Mouse (Mus musculus): ENCODE measurements around the gene Gpr19. TPM values are rescaled to one million over a fixed set of nuclear protein-coding genes. Genes with fewer than 3 reads are reported as not detected.

The Gpr19 gene
- polyA plus RNA-seq, 1 experiment from 2014 or later: 35.9 TPM

GRCm38 (mm10) chr6:134932486-134933206 lies 34.3 kb upstream of the Gpr19 start:
- no peak overlapping the region for H3K27ac ChIP-seq (ENCODE audit: low read depth, low read length)
- no peaks in the 10 kb centered on the region for H3K36me3 ChIP-seq (ENCODE audit: control insufficient read depth, insufficient read depth, low read length)
- ATAC-seq (ENCODE audit: low read depth): no peak
- 78% methylated on average over 12 of the region's 12 CpGs for WGBS
- peaks cover under 1% of the 10 kb centered on the region; the same call in 1 of the 2 replicates for H3K4me1 ChIP-seq (ENCODE audit: control insufficient read depth, insufficient read depth, low read length)
- no peak overlapping the region for H3K4me3 ChIP-seq (ENCODE audit: low read depth, low read length)
- no peak overlapping the region for H3K9ac ChIP-seq (replicated peaks; ENCODE audit: low read depth, low read length)
- H3K9me3 ChIP-seq (ENCODE audit: control insufficient read depth, low read length): no peaks in the 10 kb centered on the region
- H3K27me3 ChIP-seq (ENCODE audit: control insufficient read depth, insufficient read depth, low read length): no peaks in the 10 kb centered on the region
- H3K4me2 ChIP-seq (ENCODE audit: low read depth, low read length): no peak overlapping the region; the same call in 1 of the 2 replicates

- WGBS: 82% methylated on average over 3 of the region's 3 CpGs
- no peaks in the 10 kb centered on the region for H3K27me3 ChIP-seq (ENCODE audit: control insufficient read depth, insufficient read depth, low read length)
- H3K9ac ChIP-seq (replicated peaks; ENCODE audit: low read depth, low read length): no peak overlapping the region
- H3K4me1 ChIP-seq (ENCODE audit: control insufficient read depth, insufficient read depth, low read length): peaks cover 8% of the 10 kb centered on the region
- H3K36me3 ChIP-seq (ENCODE audit: control insufficient read depth, insufficient read depth, low read length): no peaks in the 10 kb centered on the region
- no peak overlapping the region for H3K4me3 ChIP-seq (ENCODE audit: low read depth, low read length)
- H3K27ac ChIP-seq (ENCODE audit: low read depth, low read length): no peak overlapping the region
- H3K4me2 ChIP-seq (ENCODE audit: low read depth, low read length): no peak overlapping the region
- ATAC-seq (ENCODE audit: low read depth): no peak
- H3K9me3 ChIP-seq (ENCODE audit: control insufficient read depth, low read length): no peaks in the 10 kb centered on the region
These were observed 32.8 kb upstream of the Gpr19 start for GRCm38 (mm10) chr6:134931146-134931545.

GRCm38 (mm10) chr6:134930383-134930782 lies 32.0 kb upstream of the Gpr19 start:
- Histone ChIP-seq H3K9me3 (ENCODE audit: control insufficient read depth, low read length) (no peaks in the 10 kb centered on the region), H3K4me3 (ENCODE audit: low read depth, low read length) (no peak overlapping the region), H3K4me1 (ENCODE audit: control insufficient read depth, insufficient read depth, low read length) (peaks cover 8% of the 10 kb centered on the region), H3K9ac (replicated peaks; ENCODE audit: low read depth, low read length) (no peak overlapping the region), H3K27ac (ENCODE audit: low read depth, low read length) (no peak overlapping the region), H3K36me3 (ENCODE audit: control insufficient read depth, insufficient read depth, low read length) (no peaks in the 10 kb centered on the region), H3K27me3 (ENCODE audit: control insufficient read depth, insufficient read depth, low read length) (no peaks in the 10 kb centered on the region), H3K4me2 (ENCODE audit: low read depth, low read length) (no peak overlapping the region; the same call in 1 of the 2 replicates)
- no peak for ATAC-seq (ENCODE audit: low read depth)
- 71% methylated on average over 7 of the region's 7 CpGs for WGBS

- H3K9ac ChIP-seq (replicated peaks; ENCODE audit: low read depth, low read length): no peak overlapping the region
- WGBS: 44% methylated on average over 4 of the region's 4 CpGs
- ATAC-seq (ENCODE audit: low read depth): no peak
These were observed 31.5 kb upstream of the Gpr19 start for GRCm38 (mm10) chr6:134929926-134930325.

GRCm38 (mm10) chr6:134928889-134929310 lies 30.5 kb upstream of the Gpr19 start:
- WGBS: 1% methylated on average over 15 of the region's 15 CpGs
- peak; percentile 26 for ATAC-seq (ENCODE audit: low read depth)
- peak overlapping the region; percentile 84; the same call in 1 of the 2 replicates for H3K27ac ChIP-seq (ENCODE audit: low read depth, low read length)
- no peaks in the 10 kb centered on the region for H3K36me3 ChIP-seq (ENCODE audit: control insufficient read depth, insufficient read depth, low read length)
- peak overlapping the region; percentile 65 for H3K9ac ChIP-seq (replicated peaks; ENCODE audit: low read depth, low read length)
- H3K9me3 ChIP-seq (ENCODE audit: control insufficient read depth, low read length): no peaks in the 10 kb centered on the region
- H3K27me3 ChIP-seq (ENCODE audit: control insufficient read depth, insufficient read depth, low read length): no peaks in the 10 kb centered on the region
- peak overlapping the region; percentile 89 for H3K4me2 ChIP-seq (ENCODE audit: low read depth, low read length)
- H3K4me1 ChIP-seq (ENCODE audit: control insufficient read depth, insufficient read depth, low read length): peaks cover 8% of the 10 kb centered on the region
- H3K4me3 ChIP-seq (ENCODE audit: low read depth, low read length): peak overlapping the region; percentile 60

More at GRCm38 (mm10) chr6:134929926-134930325, 31.5 kb upstream of the Gpr19 start:
- no peak overlapping the region for H3K4me3 ChIP-seq (ENCODE audit: low read depth, low read length)
- H3K36me3 ChIP-seq (ENCODE audit: control insufficient read depth, insufficient read depth, low read length): no peaks in the 10 kb centered on the region
- no peaks in the 10 kb centered on the region for H3K9me3 ChIP-seq (ENCODE audit: control insufficient read depth, low read length)
- no peaks in the 10 kb centered on the region for H3K27me3 ChIP-seq (ENCODE audit: control insufficient read depth, insufficient read depth, low read length)
- H3K4me2 ChIP-seq (ENCODE audit: low read depth, low read length): peak overlapping the region; percentile 18; the same call in 1 of the 2 replicates
- peaks cover 8% of the 10 kb centered on the region for H3K4me1 ChIP-seq (ENCODE audit: control insufficient read depth, insufficient read depth, low read length)
- no peak overlapping the region for H3K27ac ChIP-seq (ENCODE audit: low read depth, low read length)

GRCm38 (mm10) chr6:134928096-134928888 lies 29.9 kb upstream of the Gpr19 start:
- Histone ChIP-seq H3K9me3 (ENCODE audit: control insufficient read depth, low read length) (no peaks in the 10 kb centered on the region), H3K36me3 (ENCODE audit: control insufficient read depth, insufficient read depth, low read length) (no peaks in the 10 kb centered on the region), H3K4me2 (ENCODE audit: low read depth, low read length) (peak overlapping the region; percentile 89), H3K4me3 (ENCODE audit: low read depth, low read length) (peak overlapping the region; percentile 60), H3K9ac (replicated peaks; ENCODE audit: low read depth, low read length) (peak overlapping the region; percentile 65), H3K27ac (ENCODE audit: low read depth, low read length) (peak overlapping the region; percentile 84), H3K27me3 (ENCODE audit: control insufficient read depth, insufficient read depth, low read length) (no peaks in the 10 kb centered on the region), H3K4me1 (ENCODE audit: control insufficient read depth, insufficient read depth, low read length) (peaks cover 14% of the 10 kb centered on the region)
- under 1% methylated on average over 63 of the region's 63 CpGs for WGBS
- ATAC-seq (ENCODE audit: low read depth): peak; percentile 75

GRCm38 (mm10) chr6:134927595-134928095 lies 29.3 kb upstream of the Gpr19 start:
- Histone ChIP-seq H3K27me3 (ENCODE audit: control insufficient read depth, insufficient read depth, low read length) (no peaks in the 10 kb centered on the region), H3K36me3 (ENCODE audit: control insufficient read depth, insufficient read depth, low read length) (no peaks in the 10 kb centered on the region), H3K9ac (replicated peaks; ENCODE audit: low read depth, low read length) (peak overlapping the region; percentile 65), H3K27ac (ENCODE audit: low read depth, low read length) (peak overlapping the region; percentile 84), H3K4me3 (ENCODE audit: low read depth, low read length) (peak overlapping the region; percentile 60), H3K4me1 (ENCODE audit: control insufficient read depth, insufficient read depth, low read length) (peaks cover 15% of the 10 kb centered on the region), H3K9me3 (ENCODE audit: control insufficient read depth, low read length) (no peaks in the 10 kb centered on the region), H3K4me2 (ENCODE audit: low read depth, low read length) (peak overlapping the region; percentile 89)
- peak; percentile 35; the same call in 1 of the 2 replicates for ATAC-seq (ENCODE audit: low read depth)
- 3% methylated on average over 13 of the region's 13 CpGs for WGBS

GRCm38 (mm10) chr6:134926803-134927594 lies 28.6 kb upstream of the Gpr19 start:
- peak overlapping the region; percentile 60 for H3K4me3 ChIP-seq (ENCODE audit: low read depth, low read length)

More at GRCm38 (mm10) chr6:134926803-134927594, 28.6 kb upstream of the Gpr19 start:
- peak overlapping the region; percentile 84 for H3K27ac ChIP-seq (ENCODE audit: low read depth, low read length)
- no peaks in the 10 kb centered on the region for H3K9me3 ChIP-seq (ENCODE audit: control insufficient read depth, low read length)
- no peaks in the 10 kb centered on the region for H3K27me3 ChIP-seq (ENCODE audit: control insufficient read depth, insufficient read depth, low read length)
- ATAC-seq (ENCODE audit: low read depth): peak; percentile 56
- under 1% methylated on average over 63 of the region's 63 CpGs for WGBS
- H3K9ac ChIP-seq (replicated peaks; ENCODE audit: low read depth, low read length): peak overlapping the region; percentile 65
- H3K36me3 ChIP-seq (ENCODE audit: control insufficient read depth, insufficient read depth, low read length): no peaks in the 10 kb centered on the region
- H3K4me2 ChIP-seq (ENCODE audit: low read depth, low read length): peak overlapping the region; percentile 89
- peaks cover 21% of the 10 kb centered on the region for H3K4me1 ChIP-seq (ENCODE audit: control insufficient read depth, insufficient read depth, low read length)

Measured in neural tube, embryonic 14.5 days (tissue).